Mouse (Mus musculus) mammary gland, adult 2 months (tissue): ENCODE measurements around the gene 4930590J08Rik. TPM values are rescaled to one million over a fixed set of nuclear protein-coding genes. Genes with fewer than 3 reads are reported as not detected.

Experiments used
- polyA plus RNA-seq: library from polyadenylated mRNA; depleted of rRNA; stranded (reverse); fragments of >200 nt; gene quantifications from 2 replicates; pipeline ENCODE4 v1.2.3, GENCODE M21; 2012; ENCODE audit warnings: low replicate concordance; rRNA removed

The 4930590J08Rik gene
- 0.10 and 0.33 TPM in 2 replicates for polyA plus RNA-seq

GRCm38 (mm10) chr6:91902509-91902908, at the start of gene 4930590J08Rik:
Gene 4930590J08Rik, plus strand, starts transcription at chr6:91902809.

GRCm38 (mm10) chr6:91877885-91878651, 24.5 kb upstream of the 4930590J08Rik start, which contains the start of gene Ccdc174:
Gene Ccdc174, plus strand, starts transcription at chr6:91878053.

GRCm38 (mm10) chr6:91978371-91979300, 76.0 kb downstream of the 4930590J08Rik start, which contains the start of gene Fgd5:
Gene Fgd5, plus strand, starts transcription at chr6:91978878.

Other genes starting within 250 kb of the 4930590J08Rik start
- 103 and 125 TPM in 2 replicates for gene Slc6a6, start 218.8 kb upstream of the 4930590J08Rik start, polyA plus RNA-seq
- gene Grip2, start 75.6 kb upstream of the 4930590J08Rik start, polyA plus RNA-seq: 1.0 and 3.2 TPM in 2 replicates
- 3.4 and 6.1 TPM in 2 replicates for gene Ccdc174, start 24.8 kb upstream of the 4930590J08Rik start, polyA plus RNA-seq
- 8.7 and 9.8 TPM in 2 replicates for gene Fgd5, start 76.1 kb downstream of the 4930590J08Rik start, polyA plus RNA-seq
- gene Nr2c2, start 188.6 kb downstream of the 4930590J08Rik start, polyA plus RNA-seq: 13.0 and 24.0 TPM in 2 replicates